Mouse (Mus musculus): ENCODE measurements around the gene 1700034J05Rik. TPM values are rescaled to one million over a fixed set of nuclear protein-coding genes. Genes with fewer than 3 reads are reported as not detected.

Gene 1700034J05Rik
- polyA plus RNA-seq, 1 experiment from 2014 or later, result 0.13 TPM

DNA sequence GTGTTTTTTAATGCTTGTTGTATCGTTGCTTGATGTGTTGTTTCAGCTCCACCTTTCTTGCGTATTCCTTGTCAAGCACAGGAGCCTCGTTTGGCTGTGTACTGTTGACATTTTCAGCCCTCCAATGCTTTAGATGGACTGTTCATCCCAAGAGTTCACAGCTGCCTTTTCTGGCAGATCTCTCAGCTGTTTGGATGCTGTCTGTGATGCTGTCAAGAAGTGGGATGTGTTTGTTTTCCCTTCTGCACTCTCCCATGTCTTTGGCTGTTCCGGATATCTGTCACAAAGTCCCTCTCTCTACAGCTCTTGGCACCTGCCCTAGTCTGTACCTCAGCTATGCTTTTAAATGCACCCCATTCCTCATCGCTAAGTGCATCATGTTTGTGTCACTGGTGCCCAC, 6.7 kb upstream of the 1700034J05Rik start:
- H3K27me3 ChIP-seq (replicated peaks), result no peaks in the 10 kb centered on the region
- H3K4me2 ChIP-seq (replicated peaks), result no peak overlapping the region
- peaks cover 1% of the 10 kb centered on the region; the same call in 1 of the 2 replicates for H3K4me1 ChIP-seq
- H3K9me3 ChIP-seq, result no peaks in the 10 kb centered on the region
- H3K9ac ChIP-seq, result no peak overlapping the region
- no peak overlapping the region for H3K4me3 ChIP-seq
- H3K27ac ChIP-seq, result no peak overlapping the region
- H3K36me3 ChIP-seq, result no peaks in the 10 kb centered on the region
- no peak for ATAC-seq (ENCODE audit: low FRiP score, low read depth)
- WGBS, result 88% methylated on average over 5 of the region's 5 CpGs

DNA sequence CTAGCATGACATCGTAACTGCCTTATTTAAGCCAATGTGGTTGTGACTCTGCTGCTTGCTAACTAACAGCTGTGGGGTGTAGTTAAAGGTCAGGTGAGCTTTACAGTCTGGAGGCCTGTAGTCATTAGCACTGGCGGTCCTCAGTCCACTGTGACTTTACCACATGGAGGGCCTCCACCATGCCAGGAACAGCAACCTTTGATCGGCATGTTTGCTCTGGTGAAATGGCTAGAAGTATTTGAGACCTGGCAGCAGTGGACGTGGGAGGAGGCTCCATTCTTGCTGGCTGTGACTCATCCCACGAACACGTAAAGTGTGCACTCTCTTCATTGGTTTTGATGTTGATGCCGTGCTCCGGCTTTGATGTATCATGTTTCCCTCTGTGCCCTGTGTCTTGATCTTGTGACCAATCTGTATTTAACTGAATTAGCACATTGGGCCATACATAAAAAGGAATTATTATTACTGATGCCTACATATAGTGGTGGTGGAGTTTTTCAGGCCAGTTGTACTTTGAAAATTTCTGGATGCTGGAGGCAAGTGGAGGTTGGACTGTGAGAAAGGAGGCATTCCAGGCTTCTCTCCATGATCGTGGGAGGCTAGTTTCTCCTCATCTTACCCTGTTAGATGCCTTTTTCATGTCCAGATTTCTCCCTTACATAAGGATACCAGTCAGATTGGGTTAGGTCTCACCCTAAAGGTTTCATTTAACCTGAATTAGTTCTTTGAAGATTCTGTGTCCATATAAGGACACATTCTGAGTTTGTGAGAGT, 5.9 kb upstream of the 1700034J05Rik start:
- no peak overlapping the region for H3K4me2 ChIP-seq (replicated peaks)
- no peak overlapping the region for H3K4me3 ChIP-seq
- no peak overlapping the region for H3K27ac ChIP-seq
- H3K9ac ChIP-seq, result no peak overlapping the region
- no peaks in the 10 kb centered on the region for H3K36me3 ChIP-seq
- no peaks in the 10 kb centered on the region for H3K9me3 ChIP-seq
- no peaks in the 10 kb centered on the region for H3K27me3 ChIP-seq (replicated peaks)
- ATAC-seq (ENCODE audit: low FRiP score, low read depth), result no peak
- WGBS, result 88% methylated on average over 9 of the region's 9 CpGs
- H3K4me1 ChIP-seq, result peaks cover 4% of the 10 kb centered on the region; the same call in 1 of the 2 replicates

DNA sequence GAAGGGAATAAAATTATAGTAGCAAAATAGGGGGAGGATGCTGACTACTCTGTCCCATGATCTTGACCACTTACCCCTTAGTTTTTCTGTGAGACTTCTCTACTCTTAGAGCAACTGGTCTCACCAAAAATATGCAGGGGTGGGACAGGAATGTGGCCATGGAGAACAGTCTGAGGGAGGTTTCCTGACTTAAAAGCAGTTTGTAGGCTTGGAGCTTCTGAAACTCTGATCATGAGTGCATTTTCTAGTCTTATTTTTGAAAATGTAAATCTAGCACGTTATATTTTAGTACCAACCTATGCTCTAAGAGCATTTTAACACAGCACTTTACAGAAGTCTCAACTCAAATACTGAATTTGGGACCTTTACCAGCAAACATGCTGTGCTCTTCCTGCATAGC, 4.5 kb upstream of the 1700034J05Rik start:
- Histone ChIP-seq H3K27ac (no peak overlapping the region), H3K4me1 (peaks cover 4% of the 10 kb centered on the region; the same call in 1 of the 2 replicates), H3K27me3 (replicated peaks) (no peaks in the 10 kb centered on the region), H3K4me3 (no peak overlapping the region), H3K4me2 (replicated peaks) (no peak overlapping the region), H3K9ac (no peak overlapping the region), H3K9me3 (no peaks in the 10 kb centered on the region), H3K36me3 (no peaks in the 10 kb centered on the region)
- ATAC-seq (ENCODE audit: low FRiP score, low read depth), result no peak
- 70% methylated on average over 1 of the region's 1 CpGs for WGBS

DNA sequence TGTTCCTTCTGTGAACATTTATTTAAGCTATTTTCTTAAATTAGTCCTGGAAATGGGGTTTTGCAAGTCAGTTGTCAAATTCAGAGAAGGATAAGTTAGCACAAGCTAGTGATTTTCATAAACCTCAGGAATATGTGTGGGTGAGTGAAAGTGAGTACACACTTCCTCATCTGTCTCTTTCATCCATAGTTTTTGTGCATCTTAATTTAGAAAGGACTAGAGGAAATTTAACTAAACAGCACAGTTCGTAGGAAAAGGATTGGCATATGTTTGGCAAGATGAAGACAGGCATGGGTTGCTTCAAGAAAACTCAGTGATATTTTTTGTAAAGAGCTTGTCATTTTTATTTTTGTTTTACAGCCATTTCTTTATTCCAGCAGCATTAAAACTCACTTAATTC, 2.7 kb upstream of the 1700034J05Rik start:
- Histone ChIP-seq H3K4me2 (replicated peaks) (no peak overlapping the region), H3K4me3 (no peak overlapping the region), H3K27me3 (replicated peaks) (no peaks in the 10 kb centered on the region), H3K27ac (no peak overlapping the region), H3K36me3 (no peaks in the 10 kb centered on the region), H3K4me1 (peaks cover 4% of the 10 kb centered on the region; the same call in 1 of the 2 replicates), H3K9ac (no peak overlapping the region), H3K9me3 (no peaks in the 10 kb centered on the region)
- no peak for ATAC-seq (ENCODE audit: low FRiP score, low read depth)
- 95% methylated on average over 1 of the region's 1 CpGs for WGBS

DNA sequence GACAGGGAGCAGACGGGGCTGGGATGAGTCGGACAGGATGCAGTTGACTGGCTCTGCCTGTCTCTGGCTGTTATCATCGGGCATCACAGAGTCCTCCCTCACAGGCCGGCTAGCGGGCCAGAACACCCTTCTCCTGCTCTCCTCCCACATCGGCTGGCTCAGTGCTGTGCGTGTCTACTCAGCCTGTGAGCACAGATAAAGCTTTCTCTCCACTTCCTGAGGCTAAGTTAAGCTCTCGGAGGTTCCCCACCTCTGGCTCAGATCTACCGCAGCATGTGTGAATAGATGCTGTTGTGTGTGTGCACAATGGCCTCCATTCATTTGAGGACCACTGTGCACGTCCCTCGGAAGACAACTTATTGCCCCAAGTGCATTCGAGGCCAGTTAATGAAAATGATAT, 1.7 kb upstream of the 1700034J05Rik start:
- 40% methylated on average over 12 of the region's 12 CpGs for WGBS
- H3K4me2 ChIP-seq (replicated peaks), result no peak overlapping the region

DNA sequence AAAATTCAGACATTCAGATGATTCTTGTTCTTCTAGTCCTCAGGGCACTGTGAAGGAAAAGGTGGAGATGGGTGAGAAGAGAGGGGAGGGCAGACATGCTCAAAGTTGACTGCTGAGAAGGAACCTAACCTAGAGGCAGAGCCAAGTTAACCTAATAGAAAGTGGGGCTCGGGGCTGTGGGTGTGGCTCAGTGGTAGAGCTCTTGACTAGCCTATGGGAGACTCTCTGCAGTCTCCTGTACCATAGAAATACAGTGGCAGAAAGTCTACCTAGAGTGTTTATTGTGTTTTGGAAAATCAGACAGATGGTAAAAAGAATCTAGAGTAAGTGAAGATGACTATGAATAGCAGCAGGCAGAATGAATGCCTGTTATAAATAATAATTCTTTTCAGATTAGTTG, 1.3 kb upstream of the 1700034J05Rik start:
- Histone ChIP-seq H3K4me2 (replicated peaks) (no peak overlapping the region), H3K4me1 (peaks cover 4% of the 10 kb centered on the region; the same call in 1 of the 2 replicates), H3K4me3 (no peak overlapping the region), H3K36me3 (no peaks in the 10 kb centered on the region), H3K27me3 (replicated peaks) (no peaks in the 10 kb centered on the region), H3K9me3 (no peaks in the 10 kb centered on the region), H3K9ac (no peak overlapping the region), H3K27ac (no peak overlapping the region)
- no peak for ATAC-seq (ENCODE audit: low FRiP score, low read depth)
- WGBS, result 82% methylated on average over 1 of the region's 1 CpGs

More for the DNA sequence above, 1.7 kb upstream of the 1700034J05Rik start:
- Histone ChIP-seq H3K9me3 (no peaks in the 10 kb centered on the region), H3K27me3 (replicated peaks) (no peaks in the 10 kb centered on the region), H3K36me3 (no peaks in the 10 kb centered on the region), H3K9ac (no peak overlapping the region), H3K27ac (no peak overlapping the region), H3K4me3 (no peak overlapping the region), H3K4me1 (peaks cover 4% of the 10 kb centered on the region; the same call in 1 of the 2 replicates)
- ATAC-seq (ENCODE audit: low FRiP score, low read depth), result no peak

DNA sequence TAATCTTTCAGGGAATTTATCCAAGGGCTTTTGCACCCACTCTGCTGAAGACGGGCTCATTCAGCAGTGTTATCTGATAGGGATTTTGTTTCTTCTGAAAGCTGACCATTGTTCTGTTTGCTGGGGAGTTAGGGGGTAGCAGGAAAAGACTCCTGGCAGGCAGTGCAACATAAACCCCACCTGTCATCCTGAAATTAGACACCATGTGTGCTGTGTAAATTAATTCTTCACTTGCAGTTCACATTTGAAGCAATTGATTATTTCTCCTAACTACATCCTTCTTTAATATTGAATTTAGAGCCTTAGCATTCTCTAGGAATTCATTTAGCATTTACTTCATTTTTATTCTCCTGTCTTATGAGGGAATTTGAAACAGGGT, 3.8 kb downstream of the 1700034J05Rik start:
- ATAC-seq (ENCODE audit: low FRiP score, low read depth), result no peak
- Histone ChIP-seq H3K9ac (no peak overlapping the region), H3K4me3 (no peak overlapping the region), H3K4me2 (replicated peaks) (no peak overlapping the region), H3K4me1 (no peaks in the 10 kb centered on the region), H3K27ac (no peak overlapping the region), H3K9me3 (no peaks in the 10 kb centered on the region), H3K36me3 (no peaks in the 10 kb centered on the region), H3K27me3 (replicated peaks) (no peaks in the 10 kb centered on the region)
- WGBS, result 34% methylated on average over 1 of the region's 1 CpGs

DNA sequence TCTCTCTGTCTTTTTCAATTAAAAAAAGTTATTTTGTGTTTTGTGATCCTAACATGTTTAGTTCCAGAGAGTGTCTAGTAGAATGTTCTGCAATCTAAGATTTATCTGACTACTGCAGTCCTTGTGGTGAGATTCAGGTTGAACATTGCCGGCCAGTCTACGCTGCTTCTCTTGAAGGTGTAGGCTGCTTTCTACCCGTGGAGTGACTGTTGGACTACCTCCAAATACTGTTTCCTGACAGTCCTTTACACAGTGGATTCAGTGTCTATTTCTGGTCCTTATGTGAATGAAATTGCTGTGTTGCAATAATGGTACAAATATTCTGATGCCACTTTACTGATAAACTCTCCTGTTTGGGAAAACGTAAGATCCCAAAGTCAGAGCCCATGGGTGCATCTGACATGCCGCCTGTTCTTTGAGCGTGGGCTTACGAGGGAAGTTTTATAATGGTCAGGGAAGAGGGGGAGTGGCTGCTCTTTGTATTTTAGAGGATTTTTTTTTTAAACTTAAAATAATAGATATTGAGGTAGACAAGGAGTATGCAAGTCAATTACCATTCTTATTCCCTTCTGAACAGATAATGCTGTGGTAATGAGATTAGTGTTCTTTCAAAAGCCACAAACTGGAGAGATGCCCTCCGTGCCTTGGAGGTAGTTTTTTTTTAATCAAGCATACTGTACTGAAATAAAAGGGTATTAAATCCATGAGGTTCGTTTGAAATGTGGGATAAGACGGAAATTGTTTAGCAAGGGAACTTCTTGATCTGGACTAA, 4.4 kb downstream of the 1700034J05Rik start:
- ATAC-seq (ENCODE audit: low FRiP score, low read depth), result no peak
- Histone ChIP-seq H3K9me3 (no peaks in the 10 kb centered on the region), H3K27ac (no peak overlapping the region), H3K27me3 (replicated peaks) (no peaks in the 10 kb centered on the region), H3K4me3 (no peak overlapping the region), H3K4me1 (no peaks in the 10 kb centered on the region), H3K9ac (no peak overlapping the region), H3K4me2 (replicated peaks) (no peak overlapping the region), H3K36me3 (no peaks in the 10 kb centered on the region)
- WGBS, result 75% methylated on average over 10 of the region's 10 CpGs

DNA sequence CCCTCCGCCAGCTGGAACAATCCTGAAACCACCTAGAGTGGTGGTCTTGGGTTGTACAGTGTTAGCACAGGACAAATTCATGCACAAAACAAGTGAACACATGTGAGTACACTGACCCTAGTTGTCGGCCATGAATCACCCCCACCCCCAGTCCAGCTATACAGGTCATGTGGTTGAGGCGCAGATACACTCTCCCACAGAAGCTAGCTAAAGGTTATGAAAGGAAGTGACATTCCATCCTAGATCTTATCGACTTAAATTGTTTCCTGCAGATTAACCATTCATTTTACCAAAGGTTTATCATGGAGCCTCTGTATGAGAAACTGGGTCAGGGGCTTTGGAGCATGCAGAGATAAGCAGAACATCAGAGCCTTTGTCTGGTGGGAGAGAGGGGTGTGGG, 7.0 kb downstream of the 1700034J05Rik start:
- Histone ChIP-seq H3K4me1 (no peaks in the 10 kb centered on the region), H3K4me3 (no peak overlapping the region), H3K4me2 (replicated peaks) (no peak overlapping the region), H3K27ac (no peak overlapping the region), H3K36me3 (no peaks in the 10 kb centered on the region), H3K27me3 (replicated peaks) (no peaks in the 10 kb centered on the region), H3K9me3 (no peaks in the 10 kb centered on the region), H3K9ac (no peak overlapping the region)
- no peak for ATAC-seq (ENCODE audit: low FRiP score, low read depth)
- 81% methylated on average over 4 of the region's 4 CpGs for WGBS

DNA sequence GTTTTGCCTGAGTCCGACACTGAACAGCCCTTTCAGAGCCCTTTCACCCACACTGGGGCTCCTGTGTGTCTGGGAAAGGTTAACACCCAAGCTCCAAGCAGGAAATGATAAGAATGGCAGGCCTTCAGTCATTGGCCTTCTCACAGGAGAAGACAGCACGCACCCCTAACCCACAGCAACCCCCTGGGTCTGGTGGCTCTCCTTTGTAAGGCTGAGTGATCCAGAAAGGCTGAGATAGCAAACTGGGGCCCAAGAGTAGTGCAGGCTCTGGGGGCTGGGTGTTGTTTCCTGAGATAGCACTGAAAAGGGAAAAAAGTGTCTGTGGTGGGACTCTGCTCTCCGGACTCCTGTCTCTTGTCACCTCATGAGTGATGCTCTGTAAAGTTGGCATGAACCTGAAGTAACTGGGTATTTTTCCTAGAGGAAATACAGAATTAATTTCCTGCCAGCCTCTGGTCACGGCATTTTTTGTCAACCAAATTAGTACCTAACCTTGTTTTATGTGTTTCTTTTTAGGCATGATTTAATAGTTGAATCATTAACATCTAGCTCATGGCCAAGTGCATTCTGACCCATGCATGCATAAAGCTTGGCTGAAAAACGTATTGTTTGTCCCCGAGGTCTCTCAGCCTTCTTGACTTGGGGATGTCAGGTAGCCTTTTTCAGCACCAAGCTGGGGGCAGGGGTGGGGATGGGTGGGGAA, 7.7 kb downstream of the 1700034J05Rik start:
- H3K27me3 ChIP-seq (replicated peaks), result no peaks in the 10 kb centered on the region
- H3K4me3 ChIP-seq, result no peak overlapping the region
- 63% methylated on average over 6 of the region's 6 CpGs for WGBS
- H3K9me3 ChIP-seq, result no peaks in the 10 kb centered on the region
- no peaks in the 10 kb centered on the region for H3K4me1 ChIP-seq
- H3K36me3 ChIP-seq, result no peaks in the 10 kb centered on the region
- no peak for ATAC-seq (ENCODE audit: low FRiP score, low read depth)
- H3K9ac ChIP-seq, result no peak overlapping the region
- no peak overlapping the region for H3K27ac ChIP-seq
- H3K4me2 ChIP-seq (replicated peaks), result no peak overlapping the region

DNA sequence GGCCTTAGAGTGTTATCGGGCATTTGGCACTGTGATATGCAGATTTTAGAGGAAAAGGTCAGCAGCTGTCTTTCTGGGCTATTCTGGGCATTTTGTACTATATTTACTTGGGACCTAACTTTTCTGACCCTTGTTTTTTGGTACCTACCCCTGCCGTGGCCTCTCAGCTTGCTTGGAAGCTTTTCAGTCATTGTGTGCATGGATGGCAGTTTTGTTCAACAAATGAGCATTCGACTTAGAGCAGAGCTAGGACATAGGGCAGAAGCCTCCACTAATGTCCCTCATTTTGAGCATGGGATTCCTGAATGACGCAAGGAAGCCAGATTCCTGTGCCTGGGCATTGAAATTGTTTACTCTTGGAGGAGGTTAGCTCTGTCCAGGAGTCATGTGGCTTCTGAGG, 9.4 kb downstream of the 1700034J05Rik start:
- H3K27me3 ChIP-seq (replicated peaks), result no peaks in the 10 kb centered on the region
- no peak for ATAC-seq (ENCODE audit: low FRiP score, low read depth)
- H3K9ac ChIP-seq, result no peak overlapping the region
- no peaks in the 10 kb centered on the region for H3K4me1 ChIP-seq
- H3K4me2 ChIP-seq (replicated peaks), result no peak overlapping the region
- H3K9me3 ChIP-seq, result no peaks in the 10 kb centered on the region
- no peak overlapping the region for H3K27ac ChIP-seq
- no peaks in the 10 kb centered on the region for H3K36me3 ChIP-seq
- H3K4me3 ChIP-seq, result no peak overlapping the region
- WGBS, result 66% methylated on average over 4 of the region's 4 CpGs

DNA sequence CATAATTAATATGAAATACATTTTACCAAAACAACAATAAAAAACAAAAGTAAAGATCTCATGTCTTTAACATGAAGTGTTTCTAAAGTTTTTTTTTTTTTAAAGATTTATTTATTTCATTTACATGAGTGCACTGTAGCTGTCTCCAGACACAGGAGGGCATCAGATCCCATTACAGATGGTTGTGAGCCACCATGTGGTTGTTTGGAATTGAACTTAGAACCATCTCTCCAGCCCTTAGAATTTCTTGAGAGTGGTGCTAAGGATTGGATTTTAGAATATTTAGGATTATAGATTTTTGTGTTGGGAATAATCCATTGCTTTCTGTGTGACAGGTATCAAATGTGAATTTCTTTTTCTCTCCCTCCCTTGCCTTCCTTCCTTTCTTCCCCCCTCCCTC, 10.2 kb downstream of the 1700034J05Rik start:
- ATAC-seq (ENCODE audit: low FRiP score, low read depth), result no peak
- Histone ChIP-seq H3K4me1 (no peaks in the 10 kb centered on the region), H3K9me3 (no peaks in the 10 kb centered on the region), H3K36me3 (no peaks in the 10 kb centered on the region), H3K4me3 (no peak overlapping the region), H3K27ac (no peak overlapping the region), H3K9ac (no peak overlapping the region), H3K4me2 (replicated peaks) (no peak overlapping the region), H3K27me3 (replicated peaks) (no peaks in the 10 kb centered on the region)

All from neural tube, embryonic 12.5 days (tissue).